Mouse (Mus musculus): ENCODE results near the gene Glcci1. TPM values are rescaled to one million over a fixed set of nuclear protein-coding genes. Genes with fewer than 3 reads are reported as not detected.

The Glcci1 gene
- total and polyA plus RNA-seq, 2 experiments from 2014 or later = 9.9 to 26.4 TPM

DNA sequence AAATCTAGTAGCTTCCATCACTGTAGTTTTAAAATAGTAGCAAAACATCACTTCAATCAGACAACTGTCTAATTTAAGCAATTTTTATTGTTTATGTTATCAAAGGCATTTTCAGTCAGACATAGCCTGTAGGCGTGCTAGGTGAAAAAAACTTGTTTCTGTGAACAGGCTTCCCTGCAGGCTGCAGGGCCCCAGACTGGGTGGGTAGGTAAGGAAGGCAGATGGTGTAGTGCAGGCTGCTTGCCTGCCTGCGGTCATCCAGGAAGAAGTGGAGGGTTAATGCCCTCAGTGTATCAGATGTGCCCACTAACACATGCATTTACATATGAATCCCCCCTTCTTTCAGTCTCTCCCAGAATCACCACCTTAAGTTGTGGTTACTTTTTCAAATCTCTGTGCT, 136.3 kb downstream of the Glcci1 start:
- Histone ChIP-seq H3K4me1 (ENCODE audit: insufficient read depth) (no peaks in the 10 kb centered on the region), H3K36me3 (ENCODE audit: insufficient read depth) (no peaks in the 10 kb centered on the region), H3K27ac (ENCODE audit: low read depth, low read length) (no peak overlapping the region), H3K9ac (no peak overlapping the region), H3K9me3 (ENCODE audit: low read length) (no peaks in the 10 kb centered on the region), H3K27me3 (ENCODE audit: insufficient read depth, low read length) (no peaks in the 10 kb centered on the region), H3K4me3 (ENCODE audit: low read depth, low read length) (no peak overlapping the region), H3K4me2 (ENCODE audit: low read depth) (no peak overlapping the region)
- DNase-seq (no peak), ATAC-seq (no peak)
- no peak for TF ChIP-seq CTCF (IDR thresholded peaks at IDR 0.05; ENCODE audit: low read depth)
- 50% methylated on average over 2 of the region's 2 CpGs for WGBS

All from forebrain, postnatal 0 days (tissue).